Mouse (Mus musculus): ENCODE results near the gene Tsn. TPM values are rescaled to one million over a fixed set of nuclear protein-coding genes. Genes with fewer than 3 reads are reported as not detected.

Gene Tsn
- polyA plus RNA-seq, 1 experiment, result 33.2 TPM

GRCm38 (mm10) chr1:118294826-118295225, 16.7 kb downstream of the Tsn start:
- peaks cover 16% of the 10 kb centered on the region for H3K36me3 ChIP-seq (ENCODE audit: control insufficient read depth, insufficient read depth, low read length)
- TF ChIP-seq CTCF (IDR thresholded peaks at IDR 0.05; ENCODE audit: extremely low read depth, insufficient read depth, insufficient read length, insufficient replicate concordance), result no peak
- no peak overlapping the region for H3K27ac ChIP-seq (ENCODE audit: insufficient read depth, low read length)
- H3K27me3 ChIP-seq (ENCODE audit: control insufficient read depth, insufficient read depth, low read length), result no peaks in the 10 kb centered on the region
- H3K4me1 ChIP-seq (ENCODE audit: control insufficient read depth, insufficient read depth, insufficient read length), result no peaks in the 10 kb centered on the region
- H3K4me3 ChIP-seq (ENCODE audit: extremely low read depth, insufficient read depth, insufficient read length), result no peak overlapping the region
- DNase-seq (ENCODE audit: low read depth in 1 of 2, low spot score in 2 of 2), result no peak
- WGBS, result 83% methylated on average over 5 of the region's 5 CpGs

GRCm38 (mm10) chr1:118294192-118294591, 17.3 kb downstream of the Tsn start:
- no peak overlapping the region for H3K4me3 ChIP-seq (ENCODE audit: extremely low read depth, insufficient read depth, insufficient read length)
- no peaks in the 10 kb centered on the region for H3K4me1 ChIP-seq (ENCODE audit: control insufficient read depth, insufficient read depth, insufficient read length)
- peaks cover 13% of the 10 kb centered on the region for H3K36me3 ChIP-seq (ENCODE audit: control insufficient read depth, insufficient read depth, low read length)
- no peak overlapping the region for H3K27ac ChIP-seq (ENCODE audit: insufficient read depth, low read length)
- H3K27me3 ChIP-seq (ENCODE audit: control insufficient read depth, insufficient read depth, low read length), result no peaks in the 10 kb centered on the region
- 95% methylated on average over 3 of the region's 3 CpGs for WGBS
- TF ChIP-seq POLR2A (IDR thresholded peaks at IDR 0.05; ENCODE audit: low read depth, low read length), result no peak
- no peak for TF ChIP-seq CTCF (IDR thresholded peaks at IDR 0.05; ENCODE audit: extremely low read depth, insufficient read depth, insufficient read length, insufficient replicate concordance)
- no peak for DNase-seq (ENCODE audit: low read depth in 1 of 2, low spot score in 2 of 2)

- TF ChIP-seq CTCF (IDR thresholded peaks at IDR 0.05; ENCODE audit: extremely low read depth, insufficient read depth, insufficient read length, insufficient replicate concordance) (no peak), POLR2A (IDR thresholded peaks at IDR 0.05; ENCODE audit: low read depth, low read length) (no peak)
- Histone ChIP-seq H3K27me3 (ENCODE audit: control insufficient read depth, insufficient read depth, low read length) (no peaks in the 10 kb centered on the region), H3K27ac (ENCODE audit: insufficient read depth, low read length) (no peak overlapping the region), H3K4me1 (ENCODE audit: control insufficient read depth, insufficient read depth, insufficient read length) (no peaks in the 10 kb centered on the region), H3K4me3 (ENCODE audit: extremely low read depth, insufficient read depth, insufficient read length) (no peak overlapping the region), H3K36me3 (ENCODE audit: control insufficient read depth, insufficient read depth, low read length) (peaks cover 2% of the 10 kb centered on the region; the same call in 1 of the 2 replicates)
- 93% methylated on average over 4 of the region's 4 CpGs for WGBS
- DNase-seq (ENCODE audit: low read depth in 1 of 2, low spot score in 2 of 2), result no peak
Observed at GRCm38 (mm10) chr1:118292291-118292690, 19.2 kb downstream of the Tsn start.

GRCm38 (mm10) chr1:118275139-118275538, 36.4 kb downstream of the Tsn start:
- no peak overlapping the region for H3K27ac ChIP-seq (ENCODE audit: insufficient read depth, low read length)
- no peaks in the 10 kb centered on the region for H3K4me1 ChIP-seq (ENCODE audit: control insufficient read depth, insufficient read depth, insufficient read length)
- no peak for DNase-seq (ENCODE audit: low read depth in 1 of 2, low spot score in 2 of 2)
- 21% methylated on average over 2 of the region's 2 CpGs for WGBS
- H3K36me3 ChIP-seq (ENCODE audit: control insufficient read depth, insufficient read depth, low read length), result no peaks in the 10 kb centered on the region
- H3K27me3 ChIP-seq (ENCODE audit: control insufficient read depth, insufficient read depth, low read length), result no peaks in the 10 kb centered on the region
- TF ChIP-seq POLR2A (IDR thresholded peaks at IDR 0.05; ENCODE audit: low read depth, low read length) (no peak), CTCF (IDR thresholded peaks at IDR 0.05; ENCODE audit: extremely low read depth, insufficient read depth, insufficient read length, insufficient replicate concordance) (no peak)
- no peak overlapping the region for H3K4me3 ChIP-seq (ENCODE audit: extremely low read depth, insufficient read depth, insufficient read length)

GRCm38 (mm10) chr1:118251931-118252330, 59.6 kb downstream of the Tsn start:
- Histone ChIP-seq H3K27me3 (ENCODE audit: control insufficient read depth, insufficient read depth, low read length) (no peaks in the 10 kb centered on the region), H3K27ac (ENCODE audit: insufficient read depth, low read length) (no peak overlapping the region), H3K36me3 (ENCODE audit: control insufficient read depth, insufficient read depth, low read length) (no peaks in the 10 kb centered on the region), H3K4me3 (ENCODE audit: extremely low read depth, insufficient read depth, insufficient read length) (no peak overlapping the region), H3K4me1 (ENCODE audit: control insufficient read depth, insufficient read depth, insufficient read length) (no peaks in the 10 kb centered on the region)
- no peak for DNase-seq (ENCODE audit: low read depth in 1 of 2, low spot score in 2 of 2)
- 47% methylated on average over 2 of the region's 2 CpGs for WGBS
- TF ChIP-seq CTCF (IDR thresholded peaks at IDR 0.05; ENCODE audit: extremely low read depth, insufficient read depth, insufficient read length, insufficient replicate concordance), result no peak
- TF ChIP-seq POLR2A (IDR thresholded peaks at IDR 0.05; ENCODE audit: low read depth, low read length), result no peak

Other genes with a start within 250 kb of the Tsn start
- gene Gm29106, start 135.2 kb downstream of the Tsn start, polyA plus RNA-seq (2012; rRNA removed), result not detected in 2 replicates
- gene Nifk, start 10.1 kb upstream of the Tsn start, polyA plus RNA-seq (2012; rRNA removed), result 3.3 and 4.0 TPM in 2 replicates
- gene Clasp1, start 77.3 kb upstream of the Tsn start, polyA plus RNA-seq (2012; rRNA removed), result 14.8 and 18.0 TPM in 2 replicates